Mouse (Mus musculus) heart, embryonic 16.5 days (tissue): Measurements from ENCODE around the gene Fam162b. TPM values are rescaled to one million over a fixed set of nuclear protein-coding genes. Genes with fewer than 3 reads are reported as not detected.
A peak's percentile ranks its signal among the peaks of the same experiment; 100 is the strongest.

Experiments used
- ATAC-seq: fragments of 200-750 bp; cut with Nextera tagmentation; replicated peaks from 2 replicates; pipeline ENCODE4 v1.8.0; 2017; ENCODE audit warnings: moderate number of reproducible peaks; ENCODE audit not compliant: insufficient read depth, low FRiP score; ENCODE audit errors: extremely low read depth
- H3K27ac ChIP-seq: fragments of 300-500 bp; sonication (generic); 2 replicates; pipeline ENCODE4 v1.5.1; 2014; ENCODE audit warnings: mild to moderate bottlenecking, low read length, control low read depth, moderate library complexity
- H3K27me3 ChIP-seq: fragments of 300-500 bp; sonication (generic); 2 replicates; pipeline ENCODE4 v1.6.1; 2014; ENCODE audit warnings: low read length, mixed read lengths; ENCODE audit not compliant: control insufficient read depth, insufficient read depth
- H3K36me3 ChIP-seq: fragments of 300-500 bp; sonication (generic); 2 replicates; pipeline ENCODE4 v1.6.1; 2014; ENCODE audit not compliant: control insufficient read depth, insufficient read depth
- H3K4me1 ChIP-seq: fragments of 300-500 bp; sonication (generic); 2 replicates; pipeline ENCODE4 v1.6.1; 2014; ENCODE audit warnings: low read length, mixed read lengths; ENCODE audit not compliant: control insufficient read depth, insufficient read depth
- H3K4me2 ChIP-seq: fragments of 300-500 bp; sonication (generic); 2 replicates; pipeline ENCODE4 v1.6.1; 2014; ENCODE audit warnings: low read depth, mild to moderate bottlenecking, control low read depth, low read length
- H3K4me3 ChIP-seq: fragments of 300-500 bp; sonication (generic); 2 replicates; pipeline ENCODE4 v1.5.1; 2014; ENCODE audit warnings: mild to moderate bottlenecking, control low read depth, low read length
- H3K9ac ChIP-seq: fragments of 300-500 bp; sonication (generic); 2 replicates; pipeline ENCODE4 v1.6.1; 2014; ENCODE audit warnings: low read length, control low read depth
- H3K9me3 ChIP-seq: fragments of 300-500 bp; sonication (generic); replicated peaks from 2 replicates; pipeline ENCODE4 v1.6.1; 2016; ENCODE audit warnings: low read length; ENCODE audit not compliant: control insufficient read depth
- WGBS: fragments of 180-500 bp; shearing (Covaris S2); extraction: QIAGEN DNeasy Blood & Tissue Kit; methylation state at CpG from one replicate; pipeline ENCODE4 v1.1.7; 2014; 5-methylcytosine and 5-hydroxymethylcytosine counted together
- polyA plus RNA-seq: library from polyadenylated mRNA; unstranded; fragments of >200 nt; fragmentation: Nextera tagmentation; extraction: Ambion mirVana; gene quantifications from 2 replicates; pipeline ENCODE4 v1.2.1, GENCODE M21; 2015

Fam162b gene
- polyA plus RNA-seq, 1 experiment from 2014 or later = 0.24 TPM

DNA sequence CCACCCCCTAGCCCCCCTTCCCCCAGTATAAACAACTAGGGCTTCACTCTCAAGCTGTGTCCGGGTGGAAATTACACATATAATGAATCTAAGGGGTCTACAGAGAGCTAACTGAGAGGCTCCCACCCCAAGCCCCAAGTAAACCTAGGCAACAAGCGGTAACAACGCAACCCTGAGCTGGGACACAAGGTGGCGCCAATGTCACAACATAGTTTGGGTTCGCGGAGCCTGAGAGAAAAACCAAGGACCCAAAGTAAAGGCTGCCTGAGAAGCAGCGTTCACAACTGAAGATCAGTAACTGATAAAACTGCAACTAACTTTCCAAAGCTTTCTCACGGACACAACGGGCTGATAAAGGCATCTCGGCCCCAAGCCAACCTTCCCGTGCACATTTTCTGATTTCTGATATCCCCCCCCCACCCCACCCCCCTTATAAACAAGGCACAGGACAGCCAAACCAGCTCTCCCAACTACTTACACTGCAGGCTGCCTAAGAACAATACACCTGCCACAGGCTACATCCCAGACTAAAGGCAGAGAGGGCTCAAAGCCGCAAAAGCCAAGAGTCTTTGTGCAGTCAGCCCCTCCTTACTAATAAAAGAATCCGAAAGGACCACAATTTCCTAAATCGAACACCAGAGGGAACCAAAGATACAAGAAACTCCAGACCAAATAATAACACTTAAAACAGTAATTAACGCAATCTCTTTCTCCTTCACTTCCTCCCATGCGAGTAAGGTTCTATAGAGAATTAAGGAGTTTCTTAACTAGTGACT, 36.8 kb downstream of the Fam162b start:
- Histone ChIP-seq H3K4me2 (peak overlapping the region; percentile 96), H3K9me3 (no peaks in the 10 kb centered on the region), H3K27ac (no peak overlapping the region), H3K4me3 (peak overlapping the region; percentile 61), H3K4me1 (no peaks in the 10 kb centered on the region), H3K27me3 (no peaks in the 10 kb centered on the region), H3K36me3 (no peaks in the 10 kb centered on the region), H3K9ac (peak overlapping the region; percentile 54)
- peak; percentile 72; the same call in 1 of the 2 replicates for ATAC-seq
- 2% methylated on average over 16 of the region's 16 CpGs for WGBS

Other genes with a start within 250 kb of the Fam162b start
- gene Gm49339, start 109.9 kb downstream of the Fam162b start, polyA plus RNA-seq = 0.32 and 1.1 TPM in 2 replicates
- 0.87 and 1.1 TPM in 2 replicates for gene Lilr4b, start 109.9 kb downstream of the Fam162b start, polyA plus RNA-seq
- gene Lilrb4a, start 99.6 kb downstream of the Fam162b start, polyA plus RNA-seq = 3.3 and 3.8 TPM in 2 replicates
- 0.08 and 0.26 TPM in 2 replicates for gene Gprc6a, start 40.9 kb upstream of the Fam162b start, polyA plus RNA-seq
- gene Rfx6, start 87.2 kb upstream of the Fam162b start, polyA plus RNA-seq = not detected in 2 replicates